Comparison of ENCODE assay signal across 8 mouse cellular contexts in genomic region chr10:77418138-77418537, GRCm38 (mm10). TPM values are rescaled to one million over a fixed set of nuclear protein-coding genes. Genes with fewer than 3 reads are reported as not detected.
A peak's percentile ranks its signal among the peaks of the same experiment; 100 is the strongest.
DNase-seq lines count a peak whose midpoint lies in the region; ATAC-seq and TF ChIP-seq lines count a peak whose summit lies in the region.

Adarb1 (minus strand) TSS chr10:77418270.

- peaks cover 50% of the 10 kb centered on the region for H3K27me3 ChIP-seq in erythroblast, embryonic 14.5 days (ENCODE audit: control insufficient read depth)
- peaks cover 7% of the 10 kb centered on the region for H3K27me3 ChIP-seq in heart, embryonic 11.5 days (ENCODE audit: control insufficient read depth, insufficient read depth, low read length)
- peaks cover 23% of the 10 kb centered on the region for H3K27me3 ChIP-seq in kidney, embryonic 15.5 days
- H3K27me3 ChIP-seq in limb, embryonic 15.5 days: peaks cover 17% of the 10 kb centered on the region
- H3K27me3 ChIP-seq in midbrain, postnatal 0 days (ENCODE audit: insufficient read depth, low read length): no peaks in the 10 kb centered on the region

- no peak for TF ChIP-seq CTCF in midbrain, postnatal 0 days (IDR thresholded peaks at IDR 0.05)

- no peaks in the 10 kb centered on the region for H3K36me3 ChIP-seq in erythroblast, embryonic 14.5 days (ENCODE audit: control insufficient read depth)
- H3K36me3 ChIP-seq in heart, embryonic 11.5 days (ENCODE audit: control insufficient read depth, insufficient read depth, low read length): no peaks in the 10 kb centered on the region
- no peaks in the 10 kb centered on the region for H3K36me3 ChIP-seq in kidney, embryonic 15.5 days
- H3K36me3 ChIP-seq in limb, embryonic 15.5 days: 0 out of 2 replicates have a peak, but pooled peaks cover 3% of the 10 kb centered on the region
- H3K36me3 ChIP-seq in midbrain, postnatal 0 days (ENCODE audit: insufficient read depth, low read length): no peaks in the 10 kb centered on the region

- DNase-seq in CD4-positive helper T cell, adult 2 months (ENCODE audit: low read depth, low spot score): peak; percentile 94
- DNase-seq in brain, embryonic 18.5 days (ENCODE audit: low read depth, low spot score): peak; percentile 70
- peak; percentile 92 for DNase-seq in midbrain, postnatal 0 days (ENCODE audit: low spot score)
- DNase-seq in spleen, postnatal 10 days (ENCODE audit: low spot score in 2 of 2): peak; percentile 64 to 87

- H3K9ac ChIP-seq in heart, embryonic 11.5 days (ENCODE audit: low read depth, low read length): peak within 1 kb of the TSS; percentile 85
- peak within 1 kb of the TSS; percentile 67 for H3K9ac ChIP-seq in kidney, embryonic 15.5 days
- H3K9ac ChIP-seq in limb, embryonic 15.5 days: peak within 1 kb of the TSS; percentile 69
- H3K9ac ChIP-seq in midbrain, postnatal 0 days (replicated peaks; ENCODE audit: low read length, poor library complexity, severe bottlenecking): peak within 1 kb of the TSS; percentile 90

- no peak within 1 kb of the TSS for H3K27ac ChIP-seq in heart, embryonic 11.5 days (ENCODE audit: low read depth, low read length)
- H3K27ac ChIP-seq in kidney, embryonic 15.5 days: peak within 1 kb of the TSS; percentile 64
- peak within 1 kb of the TSS; percentile 57 for H3K27ac ChIP-seq in limb, embryonic 15.5 days
- H3K27ac ChIP-seq in midbrain, postnatal 0 days (ENCODE audit: low read depth, low read length): peak within 1 kb of the TSS; percentile 77

- peak within 1 kb of the TSS; percentile 67 for H3K4me3 ChIP-seq in erythroblast, embryonic 14.5 days (replicated peaks)
- peak within 1 kb of the TSS; percentile 65 for H3K4me3 ChIP-seq in heart, embryonic 11.5 days (ENCODE audit: low read depth, low read length)
- H3K4me3 ChIP-seq in kidney, embryonic 15.5 days (replicated peaks): peak within 1 kb of the TSS; percentile 83
- H3K4me3 ChIP-seq in limb, embryonic 15.5 days: peak within 1 kb of the TSS; percentile 83
- H3K4me3 ChIP-seq in midbrain, postnatal 0 days (ENCODE audit: low read depth, low read length): peak within 1 kb of the TSS; percentile 84

- peak; percentile 84 for ATAC-seq in heart, embryonic 11.5 days (replicated peaks; ENCODE audit: insufficient number of reproducible peaks, low FRiP score, low TSS enrichment)
- ATAC-seq in kidney, embryonic 15.5 days (replicated peaks; ENCODE audit: low FRiP score): peak; percentile 89
- ATAC-seq in limb, embryonic 15.5 days (ENCODE audit: insufficient number of reproducible peaks, low FRiP score, low TSS enrichment, low read depth): peak; percentile 84
- ATAC-seq in midbrain, postnatal 0 days (ENCODE audit: low FRiP score): peak; percentile 90

- H3K4me2 ChIP-seq in heart, embryonic 11.5 days: peak within 1 kb of the TSS; percentile 99
- H3K4me2 ChIP-seq in kidney, embryonic 15.5 days: peak within 1 kb of the TSS; percentile 98
- H3K4me2 ChIP-seq in limb, embryonic 15.5 days: peak within 1 kb of the TSS; percentile 98
- peak within 1 kb of the TSS; percentile 93 for H3K4me2 ChIP-seq in midbrain, postnatal 0 days (ENCODE audit: low read depth, low read length, poor library complexity, severe bottlenecking)

- WGBS in heart, embryonic 11.5 days (ENCODE audit: insufficient replicate concordance): 0% methylated on average over 51 of the region's 57 CpGs
- under 1% methylated on average over 56 of the region's 57 CpGs for WGBS in kidney, embryonic 15.5 days
- WGBS in limb, embryonic 15.5 days: under 1% methylated on average over 53 of the region's 57 CpGs
- WGBS in midbrain, postnatal 0 days: under 1% methylated on average over 56 of the region's 57 CpGs

- no peaks in the 10 kb centered on the region for H3K9me3 ChIP-seq in erythroblast, embryonic 14.5 days (ENCODE audit: control insufficient read depth, low read length)
- H3K9me3 ChIP-seq in heart, embryonic 11.5 days (replicated peaks; ENCODE audit: control insufficient read depth, low read length): no peaks in the 10 kb centered on the region
- no peaks in the 10 kb centered on the region; the same call in 1 of the 2 replicates for H3K9me3 ChIP-seq in kidney, embryonic 15.5 days (replicated peaks)
- H3K9me3 ChIP-seq in limb, embryonic 15.5 days: no peaks in the 10 kb centered on the region
- no peaks in the 10 kb centered on the region for H3K9me3 ChIP-seq in midbrain, postnatal 0 days (ENCODE audit: low read length)

- peaks cover 20% of the 10 kb centered on the region for H3K4me1 ChIP-seq in erythroblast, embryonic 14.5 days (ENCODE audit: control insufficient read depth)
- peaks cover 16% of the 10 kb centered on the region for H3K4me1 ChIP-seq in heart, embryonic 11.5 days (ENCODE audit: control insufficient read depth, insufficient read depth, low read length)
- peaks cover 26% of the 10 kb centered on the region for H3K4me1 ChIP-seq in kidney, embryonic 15.5 days
- peaks cover 24% of the 10 kb centered on the region for H3K4me1 ChIP-seq in limb, embryonic 15.5 days
- H3K4me1 ChIP-seq in midbrain, postnatal 0 days (ENCODE audit: insufficient read depth, low read length): peaks cover 11% of the 10 kb centered on the region; the same call in 1 of the 2 replicates

RNA-seq across cellular contexts. Expression of gene Adarb1, which starts in this region (rescaled TPM):
- polyA plus RNA-seq in erythroblast, embryonic 14.5 days (2012): not detected in 2 replicates
- 8.7 and 8.8 TPM in 2 replicates for polyA plus RNA-seq in heart, embryonic 11.5 days (2014; fragmentation: Nextera tagmentation; extraction: Ambion mirVana)
- polyA plus RNA-seq in kidney, embryonic 15.5 days (2015; fragmentation: Nextera tagmentation; extraction: Ambion mirVana): 6.4 and 6.9 TPM in 2 replicates
- 4.4 and 4.8 TPM in 2 replicates for polyA plus RNA-seq in limb, embryonic 15.5 days (2015; fragmentation: Nextera tagmentation; extraction: Ambion mirVana)
- 50.4 and 53.8 TPM in 2 replicates for total RNA-seq in midbrain, postnatal 0 days (2014; rRNA removed)
- polyA plus RNA-seq in midbrain, postnatal 0 days (2015; fragmentation: Nextera tagmentation; extraction: Ambion mirVana): 15.3 and 16.1 TPM in 2 replicates
